Mouse (Mus musculus) erythroblast, embryonic 14.5 days (primary cell): Measurements from ENCODE around the gene Lamp1.

Experiments
- GATA1 ChIP-seq: IDR thresholded peaks from 2 replicates; pipeline ENCODE4 v1.6.1; 2012; ENCODE audit warnings: low read length, inconsistent platforms, mixed read lengths
- TAL1 ChIP-seq: IDR thresholded peaks from 3 replicates; pipeline ENCODE4 v1.6.1; 2012; ENCODE audit warnings: low read length, inconsistent platforms, mixed read lengths

- TF ChIP-seq GATA1: no peak
- TF ChIP-seq TAL1: no peak
Measured at GRCm38 (mm10) chr8:13177173-13177852, 18.4 kb downstream of the Lamp1 start.
